Mouse (Mus musculus) embryonic facial prominence, embryonic 14.5 days (tissue): Measurements from ENCODE around the gene Glyatl3. TPM values are rescaled to one million over a fixed set of nuclear protein-coding genes. Genes with fewer than 3 reads are reported as not detected.

ENCODE experiments used
- ATAC-seq: fragments of 200-750 bp; cut with Nextera tagmentation; 2 replicates; pipeline ENCODE4 v1.8.0; 2017; ENCODE audit warnings: low read depth, moderate number of reproducible peaks, moderate TSS enrichment
- DNase-seq: peaks from one replicate; pipeline ENCODE4 v3.0.0-alpha.2; 2015; ENCODE audit warnings: low spot score
- H3K27ac ChIP-seq: fragments of 300-500 bp; sonication (generic); replicated peaks from 2 replicates; pipeline ENCODE4 v1.5.1; 2014; ENCODE audit warnings: low read depth, mild to moderate bottlenecking, low read length, moderate library complexity
- H3K27me3 ChIP-seq: fragments of 300-500 bp; sonication (generic); replicated peaks from 2 replicates; pipeline ENCODE4 v1.6.1; 2014; ENCODE audit warnings: low read length; ENCODE audit not compliant: control insufficient read depth, insufficient read depth
- H3K36me3 ChIP-seq: fragments of 300-500 bp; sonication (generic); 2 replicates; pipeline ENCODE4 v1.6.1; 2014; ENCODE audit warnings: low read length, mixed read lengths; ENCODE audit not compliant: control insufficient read depth, insufficient read depth
- H3K4me1 ChIP-seq: fragments of 300-500 bp; sonication (generic); 2 replicates; pipeline ENCODE4 v1.6.1; 2014; ENCODE audit warnings: antibody characterized with exemption, low read length; ENCODE audit not compliant: control insufficient read depth, insufficient read depth
- H3K4me2 ChIP-seq: fragments of 300-500 bp; sonication (generic); 2 replicates; pipeline ENCODE4 v1.6.1; 2014; ENCODE audit warnings: low read depth, mild to moderate bottlenecking, low read length, moderate library complexity, mixed read lengths
- H3K4me3 ChIP-seq: fragments of 300-500 bp; sonication (generic); 2 replicates; pipeline ENCODE4 v1.5.1; 2014; ENCODE audit warnings: low read depth, mild to moderate bottlenecking, low read length
- H3K9ac ChIP-seq: fragments of 300-500 bp; sonication (generic); 2 replicates; pipeline ENCODE4 v1.6.1; 2014; ENCODE audit warnings: low read depth, mild to moderate bottlenecking, low read length, moderate library complexity, mixed read lengths
- H3K9me3 ChIP-seq: fragments of 300-500 bp; sonication (generic); 2 replicates; pipeline ENCODE4 v1.6.1; 2016; ENCODE audit warnings: low read length; ENCODE audit not compliant: control insufficient read depth
- whole genome bisulfite sequencing: fragments of 180-500 bp; shearing (Covaris S2); extraction: QIAGEN DNeasy Blood & Tissue Kit; methylation state at CpG from one replicate; pipeline ENCODE4 v1.1.7; 2014; 5-methylcytosine and 5-hydroxymethylcytosine counted together
- polyA plus RNA-seq: library from polyadenylated mRNA; unstranded; fragments of >200 nt; fragmentation: Nextera tagmentation; extraction: Ambion mirVana; gene quantifications from 2 replicates; pipeline ENCODE4 v1.2.1, GENCODE M21; 2014

Glyatl3 gene
- polyA plus RNA-seq = 0.35 and 0.48 TPM in 2 replicates

- ATAC-seq = no peak
- 92% methylated on average over 2 of the region's 2 CpGs for WGBS
- no peak within 1 kb of the TSS for H3K27ac ChIP-seq
- no peak within 1 kb of the TSS for H3K4me2 ChIP-seq
- no peak within 1 kb of the TSS for H3K9ac ChIP-seq
- no peaks in the 10 kb centered on the region for H3K9me3 ChIP-seq
- no peaks in the 10 kb centered on the region for H3K4me1 ChIP-seq
- DNase-seq = no peak
- no peaks in the 10 kb centered on the region for H3K27me3 ChIP-seq
- no peaks in the 10 kb centered on the region for H3K36me3 ChIP-seq
- H3K4me3 ChIP-seq = no peak within 1 kb of the TSS
These were observed at the start of gene Glyatl3 for GRCm38 (mm10) chr17:40914250-40914649. Gene Glyatl3, minus strand, starts transcription at chr17:40914350.

- Histone ChIP-seq H3K36me3 (peaks cover 55% of the 10 kb centered on the region), H3K9me3 (no peaks in the 10 kb centered on the region), H3K4me3 (no peak overlapping the region), H3K9ac (no peak overlapping the region), H3K4me1 (no peaks in the 10 kb centered on the region), H3K27me3 (no peaks in the 10 kb centered on the region), H3K27ac (no peak overlapping the region), H3K4me2 (no peak overlapping the region)
- WGBS = 88% methylated on average over 3 of the region's 3 CpGs
- no peak for ATAC-seq
- no peak for DNase-seq
These were observed 34.4 kb upstream of the Glyatl3 start for GRCm38 (mm10) chr17:40948518-40948917.

- Histone ChIP-seq H3K9ac (peak within 1 kb of the TSS; percentile 72), H3K4me1 (peaks cover 3% of the 10 kb centered on the region; the same call in 1 of the 2 replicates), H3K27me3 (no peaks in the 10 kb centered on the region), H3K9me3 (no peaks in the 10 kb centered on the region), H3K4me3 (peak within 1 kb of the TSS; percentile 57), H3K4me2 (peak within 1 kb of the TSS; percentile 71), H3K36me3 (peaks cover 10% of the 10 kb centered on the region; the same call in 1 of the 2 replicates), H3K27ac (peak within 1 kb of the TSS; percentile 92)
- peak; percentile 100 for ATAC-seq
- DNase-seq = peak; percentile 99
- under 1% methylated on average over 46 of the region's 50 CpGs for WGBS
These were observed 20.5 kb upstream of the Glyatl3 start, which contains the start of the genes Mut and Cenpq for GRCm38 (mm10) chr17:40934420-40935231. Gene Mut, plus strand, starts transcription at chr17:40934685. Gene Cenpq, minus strand, starts transcription at chr17:40935047.

GRCm38 (mm10) chr17:40933985-40934384 is 19.8 kb upstream of the Glyatl3 start:
- WGBS = 1% methylated on average over 14 of the region's 14 CpGs
- peak overlapping the region; percentile 67 for H3K9ac ChIP-seq
- DNase-seq (peak; percentile 11), ATAC-seq (peak; percentile 11)
- H3K9me3 ChIP-seq = no peaks in the 10 kb centered on the region
- no peak overlapping the region; the same call in 1 of the 2 replicates for H3K27ac ChIP-seq
- no peaks in the 10 kb centered on the region for H3K27me3 ChIP-seq
- peaks cover 14% of the 10 kb centered on the region; the same call in 1 of the 2 replicates for H3K36me3 ChIP-seq
- H3K4me1 ChIP-seq = peaks cover 3% of the 10 kb centered on the region; the same call in 1 of the 2 replicates
- H3K4me2 ChIP-seq = peak overlapping the region; percentile 70
- H3K4me3 ChIP-seq = peak overlapping the region; percentile 57

- ATAC-seq = no peak
- Histone ChIP-seq H3K4me2 (no peak overlapping the region), H3K27ac (no peak overlapping the region), H3K4me1 (no peaks in the 10 kb centered on the region), H3K27me3 (no peaks in the 10 kb centered on the region), H3K4me3 (no peak overlapping the region), H3K36me3 (no peaks in the 10 kb centered on the region), H3K9me3 (no peaks in the 10 kb centered on the region), H3K9ac (no peak overlapping the region)
- whole genome bisulfite sequencing = 100% methylated on average over 1 of the region's 2 CpGs
- DNase-seq = no peak
These were observed 1.3 kb upstream of the Glyatl3 start for GRCm38 (mm10) chr17:40915499-40915898.

GRCm38 (mm10) chr17:40904721-40905154 is 9.4 kb downstream of the Glyatl3 start:
- no peak overlapping the region for H3K9ac ChIP-seq
- H3K36me3 ChIP-seq = no peaks in the 10 kb centered on the region
- H3K4me3 ChIP-seq = no peak overlapping the region
- ATAC-seq (no peak; the same call in 1 of the 2 replicates), DNase-seq (no peak)
- no peaks in the 10 kb centered on the region for H3K9me3 ChIP-seq
- WGBS = 8% methylated on average over 13 of the region's 14 CpGs
- H3K4me1 ChIP-seq = peaks cover 3% of the 10 kb centered on the region; the same call in 1 of the 2 replicates
- peak overlapping the region; percentile 41 for H3K4me2 ChIP-seq
- no peak overlapping the region for H3K27ac ChIP-seq
- H3K27me3 ChIP-seq = no peaks in the 10 kb centered on the region

GRCm38 (mm10) chr17:40904056-40904597 is 10.0 kb downstream of the Glyatl3 start:
- H3K4me2 ChIP-seq = peak overlapping the region; percentile 41
- 7% methylated on average over 10 of the region's 11 CpGs for WGBS
- DNase-seq = peak; percentile 12

GRCm38 (mm10) chr17:40903345-40903744 is 10.8 kb downstream of the Glyatl3 start:
- no peak for ATAC-seq
- no peak for DNase-seq
- Histone ChIP-seq H3K36me3 (no peaks in the 10 kb centered on the region), H3K9ac (no peak overlapping the region), H3K4me3 (no peak overlapping the region), H3K4me2 (no peak overlapping the region), H3K27ac (no peak overlapping the region), H3K9me3 (no peaks in the 10 kb centered on the region), H3K27me3 (no peaks in the 10 kb centered on the region), H3K4me1 (peaks cover 3% of the 10 kb centered on the region; the same call in 1 of the 2 replicates)
- WGBS = 67% methylated on average over 4 of the region's 4 CpGs

More at GRCm38 (mm10) chr17:40904056-40904597, 10.0 kb downstream of the Glyatl3 start:
- H3K4me1 ChIP-seq = peaks cover 3% of the 10 kb centered on the region; the same call in 1 of the 2 replicates
- no peaks in the 10 kb centered on the region for H3K27me3 ChIP-seq
- H3K4me3 ChIP-seq = no peak overlapping the region
- H3K9me3 ChIP-seq = no peaks in the 10 kb centered on the region
- ATAC-seq = peak; percentile 22; the same call in 1 of the 2 replicates
- H3K9ac ChIP-seq = no peak overlapping the region
- H3K27ac ChIP-seq = no peak overlapping the region
- no peaks in the 10 kb centered on the region for H3K36me3 ChIP-seq
